19 mouse cellular contexts compared by ENCODE assay signal in genomic region chr7:119766996-119767395, GRCm38 (mm10). TPM values are rescaled to one million over a fixed set of nuclear protein-coding genes. Genes with fewer than 3 reads are reported as not detected.
"Had no signal": no experiment of that assay in that cellular context is flagged by ENCODE, and none has a peak within 500 bp of the region (broad histone marks: within the 10 kb centered on the region; RNA-seq: fewer than 3 reads in every experiment).

No protein-coding gene starts in this region.

- H3K9me3 ChIP-seq: midbrain, embryonic 10.5 days; midbrain, embryonic 13.5 days; midbrain, embryonic 15.5 days; neural tube, embryonic 13.5 days; neural tube, embryonic 15.5 days; stomach, embryonic 15.5 days had no signal

- H3K36me3 ChIP-seq: midbrain, embryonic 10.5 days; midbrain, embryonic 13.5 days; midbrain, embryonic 15.5 days; neural tube, embryonic 13.5 days; neural tube, embryonic 15.5 days had no signal

- H3K4me2 ChIP-seq: lung, embryonic 14.5 days; midbrain, embryonic 13.5 days; midbrain, embryonic 15.5 days; neural tube, embryonic 13.5 days; neural tube, embryonic 15.5 days; stomach, embryonic 15.5 days had no signal

- H3K4me1 ChIP-seq: midbrain, embryonic 10.5 days; midbrain, embryonic 13.5 days; midbrain, embryonic 15.5 days; neural tube, embryonic 13.5 days; neural tube, embryonic 15.5 days; stomach, embryonic 15.5 days had no signal

- H3K4me3 ChIP-seq: midbrain, embryonic 10.5 days; midbrain, embryonic 13.5 days; midbrain, embryonic 15.5 days; myocyte; neural tube, embryonic 13.5 days; neural tube, embryonic 15.5 days; stomach, embryonic 15.5 days had no signal

- H3K27ac ChIP-seq: midbrain, embryonic 10.5 days; midbrain, embryonic 13.5 days; midbrain, embryonic 15.5 days; neural tube, embryonic 13.5 days; neural tube, embryonic 15.5 days; stomach, embryonic 15.5 days; stomach, postnatal 0 days had no signal

- H3K9ac ChIP-seq: lung, embryonic 14.5 days; midbrain, embryonic 13.5 days; midbrain, embryonic 15.5 days; neural tube, embryonic 13.5 days; neural tube, embryonic 15.5 days; stomach, embryonic 15.5 days had no signal

- DNase-seq: lung, adult 18-20 months; lung, embryonic 14.5 days; lung, postnatal 10 days; lung, postnatal 4 days; retina, postnatal 1 day; right cerebral cortex, adult 18-20 months; right cerebral cortex, postnatal 25 days; right cerebral cortex, postnatal 4 days; thymus, adult 2 months; thymus, postnatal 36 days had no signal

- H3K27me3 ChIP-seq: midbrain, embryonic 13.5 days; midbrain, embryonic 15.5 days; neural tube, embryonic 13.5 days; neural tube, embryonic 15.5 days; stomach, embryonic 15.5 days had no signal

- ATAC-seq: midbrain, embryonic 13.5 days; midbrain, embryonic 15.5 days had no signal

RNA-seq across cellular contexts. Expression of gene Acsm3, which starts 6.3 kb away (rescaled TPM):
- polyA plus RNA-seq: midbrain, embryonic 15.5 days; neural tube, embryonic 15.5 days; spleen, adult 2 months had no signal
